Mouse (Mus musculus) neural tube, embryonic 14.5 days (tissue): ENCODE results near the gene Ubtd1. TPM values are rescaled to one million over a fixed set of nuclear protein-coding genes. Genes with fewer than 3 reads are reported as not detected.

Experiments used
- ATAC-seq: fragments of 200-750 bp; cut with Nextera tagmentation; 2 replicates; pipeline ENCODE4 v1.8.0; 2017; ENCODE audit warnings: low read depth, mild to moderate bottlenecking, moderate TSS enrichment, moderate library complexity
- H3K27ac ChIP-seq: fragments of 300-500 bp; sonication (generic); 2 replicates; pipeline ENCODE4 v1.5.1; 2014; ENCODE audit warnings: low read depth, mild to moderate bottlenecking, control low read depth, low read length, moderate library complexity, mixed read lengths
- H3K27me3 ChIP-seq: fragments of 300-500 bp; sonication (generic); 2 replicates; pipeline ENCODE4 v1.6.1; 2014; ENCODE audit warnings: low read length; ENCODE audit not compliant: control insufficient read depth, insufficient read depth
- H3K36me3 ChIP-seq: fragments of 300-500 bp; sonication (generic); 2 replicates; pipeline ENCODE4 v1.6.1; 2014; ENCODE audit warnings: low read length, mixed read lengths; ENCODE audit not compliant: control insufficient read depth, insufficient read depth
- H3K4me1 ChIP-seq: fragments of 300-500 bp; sonication (generic); 2 replicates; pipeline ENCODE4 v1.6.1; 2014; ENCODE audit warnings: low read length; ENCODE audit not compliant: control insufficient read depth, insufficient read depth
- H3K4me2 ChIP-seq: fragments of 300-500 bp; sonication (generic); 2 replicates; pipeline ENCODE4 v1.6.1; 2014; ENCODE audit warnings: mild to moderate bottlenecking, low read depth, low read length, control low read depth
- H3K4me3 ChIP-seq: fragments of 300-500 bp; sonication (generic); 2 replicates; pipeline ENCODE4 v1.5.1; 2014; ENCODE audit warnings: low read depth, low read length, control low read depth, mixed read lengths
- H3K9ac ChIP-seq: fragments of 300-500 bp; sonication (generic); replicated peaks from 2 replicates; pipeline ENCODE4 v1.6.1; 2014; ENCODE audit warnings: low read depth, mild to moderate bottlenecking, control low read depth, low read length, mixed read lengths
- H3K9me3 ChIP-seq: fragments of 300-500 bp; sonication (generic); 2 replicates; pipeline ENCODE4 v1.6.1; 2016; ENCODE audit warnings: low read length; ENCODE audit not compliant: control insufficient read depth
- WGBS: fragments of 180-500 bp; shearing (Covaris S2); extraction: QIAGEN DNeasy Blood & Tissue Kit; methylation state at CpG from one replicate; pipeline ENCODE4 v1.1.7; 2014; 5-methylcytosine and 5-hydroxymethylcytosine counted together
- polyA plus RNA-seq: library from polyadenylated mRNA; unstranded; fragments of >200 nt; fragmentation: Nextera tagmentation; extraction: Ambion mirVana; gene quantifications from 2 replicates; pipeline ENCODE4 v1.2.1, GENCODE M21; 2014

The Ubtd1 gene
- polyA plus RNA-seq, 1 experiment from 2014 or later, result 8.2 TPM

GRCm38 (mm10) chr19:42000446-42000958 is 18.9 kb downstream of the Ubtd1 start:
- Histone ChIP-seq H3K4me3 (no peak overlapping the region), H3K4me2 (no peak overlapping the region), H3K9ac (no peak overlapping the region), H3K36me3 (no peaks in the 10 kb centered on the region), H3K9me3 (no peaks in the 10 kb centered on the region), H3K27me3 (no peaks in the 10 kb centered on the region), H3K27ac (no peak overlapping the region), H3K4me1 (no peaks in the 10 kb centered on the region)
- ATAC-seq, result no peak
- WGBS, result 67% methylated on average over 4 of the region's 4 CpGs

GRCm38 (mm10) chr19:42001253-42001980 is 19.9 kb downstream of the Ubtd1 start:
- no peaks in the 10 kb centered on the region for H3K36me3 ChIP-seq
- ATAC-seq, result no peak
- no peak overlapping the region for H3K4me3 ChIP-seq
- no peak overlapping the region for H3K4me2 ChIP-seq
- H3K9ac ChIP-seq, result no peak overlapping the region
- H3K27ac ChIP-seq, result no peak overlapping the region
- no peaks in the 10 kb centered on the region for H3K4me1 ChIP-seq
- no peaks in the 10 kb centered on the region for H3K9me3 ChIP-seq
- 91% methylated on average over 12 of the region's 12 CpGs for WGBS
- no peaks in the 10 kb centered on the region for H3K27me3 ChIP-seq

GRCm38 (mm10) chr19:42004258-42004657 is 22.7 kb downstream of the Ubtd1 start:
- WGBS, result 87% methylated on average over 6 of the region's 6 CpGs

GRCm38 (mm10) chr19:42005616-42006015 is 24.1 kb downstream of the Ubtd1 start:
- WGBS, result 86% methylated on average over 3 of the region's 3 CpGs
- no peak for ATAC-seq
- Histone ChIP-seq H3K9ac (no peak overlapping the region), H3K9me3 (no peaks in the 10 kb centered on the region), H3K4me3 (no peak overlapping the region), H3K27ac (no peak overlapping the region), H3K4me2 (no peak overlapping the region), H3K36me3 (no peaks in the 10 kb centered on the region), H3K27me3 (no peaks in the 10 kb centered on the region), H3K4me1 (no peaks in the 10 kb centered on the region)

More at GRCm38 (mm10) chr19:42004258-42004657, 22.7 kb downstream of the Ubtd1 start:
- Histone ChIP-seq H3K27me3 (no peaks in the 10 kb centered on the region), H3K4me1 (no peaks in the 10 kb centered on the region), H3K4me2 (no peak overlapping the region), H3K4me3 (no peak overlapping the region), H3K9me3 (no peaks in the 10 kb centered on the region), H3K27ac (no peak overlapping the region), H3K9ac (no peak overlapping the region), H3K36me3 (no peaks in the 10 kb centered on the region)
- ATAC-seq, result no peak

- no peak overlapping the region for H3K27ac ChIP-seq
- no peak overlapping the region for H3K4me2 ChIP-seq
- no peaks in the 10 kb centered on the region for H3K27me3 ChIP-seq
- H3K4me3 ChIP-seq, result no peak overlapping the region
- no peak for ATAC-seq
- H3K4me1 ChIP-seq, result no peaks in the 10 kb centered on the region
- 61% methylated on average over 8 of the region's 8 CpGs for WGBS
- no peaks in the 10 kb centered on the region for H3K36me3 ChIP-seq
- H3K9ac ChIP-seq, result no peak overlapping the region
- no peaks in the 10 kb centered on the region for H3K9me3 ChIP-seq
These were observed 25.0 kb downstream of the Ubtd1 start for GRCm38 (mm10) chr19:42006568-42006967.

- Histone ChIP-seq H3K27ac (no peak overlapping the region), H3K4me3 (no peak overlapping the region), H3K9me3 (no peaks in the 10 kb centered on the region), H3K27me3 (no peaks in the 10 kb centered on the region), H3K4me1 (no peaks in the 10 kb centered on the region), H3K4me2 (no peak overlapping the region), H3K9ac (no peak overlapping the region), H3K36me3 (no peaks in the 10 kb centered on the region)
- ATAC-seq, result no peak
- 56% methylated on average over 3 of the region's 3 CpGs for WGBS
These were observed 27.0 kb downstream of the Ubtd1 start for GRCm38 (mm10) chr19:42008586-42008985.

GRCm38 (mm10) chr19:42009067-42009466 is 27.5 kb downstream of the Ubtd1 start:
- ATAC-seq, result no peak
- H3K36me3 ChIP-seq, result no peaks in the 10 kb centered on the region
- 58% methylated on average over 7 of the region's 7 CpGs for WGBS

GRCm38 (mm10) chr19:42010436-42010835 is 28.9 kb downstream of the Ubtd1 start:
- Histone ChIP-seq H3K9me3 (no peaks in the 10 kb centered on the region), H3K4me2 (no peak overlapping the region), H3K27me3 (no peaks in the 10 kb centered on the region), H3K27ac (no peak overlapping the region), H3K9ac (no peak overlapping the region), H3K4me3 (no peak overlapping the region), H3K4me1 (no peaks in the 10 kb centered on the region), H3K36me3 (no peaks in the 10 kb centered on the region)
- ATAC-seq, result no peak
- WGBS, result 59% methylated on average over 4 of the region's 4 CpGs

More at GRCm38 (mm10) chr19:42009067-42009466, 27.5 kb downstream of the Ubtd1 start:
- H3K4me3 ChIP-seq, result no peak overlapping the region
- no peaks in the 10 kb centered on the region for H3K4me1 ChIP-seq
- no peaks in the 10 kb centered on the region for H3K9me3 ChIP-seq
- H3K27me3 ChIP-seq, result no peaks in the 10 kb centered on the region
- no peak overlapping the region for H3K27ac ChIP-seq
- H3K4me2 ChIP-seq, result no peak overlapping the region
- H3K9ac ChIP-seq, result no peak overlapping the region

GRCm38 (mm10) chr19:42011123-42011522 is 29.6 kb downstream of the Ubtd1 start:
- Histone ChIP-seq H3K27me3 (no peaks in the 10 kb centered on the region), H3K4me3 (no peak overlapping the region), H3K4me2 (no peak overlapping the region), H3K36me3 (no peaks in the 10 kb centered on the region), H3K27ac (no peak overlapping the region), H3K4me1 (no peaks in the 10 kb centered on the region), H3K9me3 (no peaks in the 10 kb centered on the region), H3K9ac (no peak overlapping the region)
- 83% methylated on average over 7 of the region's 7 CpGs for WGBS
- ATAC-seq, result no peak
